Mouse (Mus musculus): ENCODE measurements around the gene Tor1aip2.

GRCm38 (mm10) chr1:156089561-156089960 is 54.4 kb downstream of the Tor1aip2 start:
- TF ChIP-seq TAL1 (IDR thresholded peaks at IDR 0.05; ENCODE audit: low read length), result no peak
- no peak for TF ChIP-seq GATA1 (IDR thresholded peaks at IDR 0.05; ENCODE audit: low read length)
